Mouse (Mus musculus): ENCODE measurements around the gene Ror2.

The Ror2 gene

DNA sequence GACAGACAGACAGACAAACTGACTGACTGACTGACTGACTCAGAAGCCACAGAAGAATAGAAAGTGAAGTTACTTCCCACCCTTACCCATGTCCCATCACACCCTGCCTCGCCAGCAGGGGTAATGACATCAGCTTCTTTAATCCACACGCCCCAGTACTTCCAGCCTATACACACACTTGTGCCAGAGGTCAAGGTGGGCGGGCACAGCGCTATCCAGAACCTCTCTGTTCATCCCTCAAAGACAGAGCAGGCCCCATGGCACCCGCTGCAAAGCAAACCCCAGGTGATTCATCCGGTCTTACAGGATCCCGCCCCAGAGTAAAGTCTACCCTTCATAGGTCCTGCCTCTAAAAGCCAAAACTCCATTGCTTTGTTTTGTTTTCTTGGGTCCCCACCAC lies 53.5 kb downstream of the Ror2 start:
- no peak for DNase-seq

GRCm38 (mm10) chr13:53230446-53231161 lies 55.3 kb downstream of the Ror2 start:
- no peak for DNase-seq

DNA sequence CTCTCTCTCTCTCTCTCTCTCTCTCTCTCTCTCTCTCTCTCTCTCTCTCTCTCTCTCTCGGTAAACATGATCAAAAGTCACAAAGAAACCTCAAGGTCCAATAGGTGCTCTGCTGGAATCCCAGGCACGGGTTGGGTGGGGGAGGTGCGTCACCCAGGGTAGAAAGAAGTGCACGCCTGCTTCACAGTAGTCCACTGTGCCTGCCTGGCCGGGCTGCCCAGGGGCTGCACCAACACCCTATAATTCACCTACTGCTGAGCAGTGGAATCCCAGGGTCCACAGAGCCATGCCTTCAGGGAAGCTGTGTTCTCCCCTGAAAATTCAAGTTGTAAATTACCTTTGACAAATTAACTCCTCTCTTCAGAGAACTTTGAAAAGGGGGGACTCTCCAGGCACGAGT lies 58.9 kb downstream of the Ror2 start:
- no peak for DNase-seq

DNA sequence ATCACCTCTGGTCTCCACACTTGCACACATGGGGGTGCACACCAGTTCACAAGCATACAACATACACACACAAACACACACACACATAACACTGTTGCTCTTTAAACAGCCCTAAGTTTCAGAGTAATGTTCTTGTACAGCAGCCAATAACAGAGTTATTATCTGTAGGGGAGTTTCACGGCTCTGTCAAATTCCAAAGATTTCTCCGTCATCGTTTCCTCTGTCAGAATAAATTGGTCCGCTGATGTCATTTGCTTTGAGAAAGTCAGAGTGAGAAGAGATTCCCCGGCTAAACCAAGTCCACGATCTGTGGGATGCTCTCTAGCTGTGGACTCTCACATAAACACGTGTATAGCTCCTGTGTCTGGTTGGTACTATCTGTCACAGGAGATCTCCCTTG lies 59.5 kb downstream of the Ror2 start:
- no peak for DNase-seq

DNA sequence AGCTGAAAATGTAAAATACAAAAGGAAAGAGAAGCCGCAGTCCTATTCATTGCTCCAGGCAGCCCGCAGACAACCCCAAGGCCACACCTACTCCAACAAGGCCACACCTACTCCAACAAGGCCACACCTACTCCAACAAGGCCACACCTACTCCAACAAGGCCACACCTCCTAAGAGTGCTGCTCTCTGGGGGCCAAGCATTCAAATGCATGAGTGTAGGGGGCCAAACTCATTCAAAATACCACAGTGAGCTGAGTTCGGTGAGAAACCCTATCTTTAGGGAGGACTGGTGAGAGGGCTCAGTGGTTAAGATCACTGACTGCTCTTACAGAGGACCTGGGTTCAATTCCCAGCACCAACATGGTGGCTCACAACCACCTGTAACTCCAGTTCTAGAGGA lies 60.0 kb downstream of the Ror2 start:
- DNase-seq: no peak

DNA sequence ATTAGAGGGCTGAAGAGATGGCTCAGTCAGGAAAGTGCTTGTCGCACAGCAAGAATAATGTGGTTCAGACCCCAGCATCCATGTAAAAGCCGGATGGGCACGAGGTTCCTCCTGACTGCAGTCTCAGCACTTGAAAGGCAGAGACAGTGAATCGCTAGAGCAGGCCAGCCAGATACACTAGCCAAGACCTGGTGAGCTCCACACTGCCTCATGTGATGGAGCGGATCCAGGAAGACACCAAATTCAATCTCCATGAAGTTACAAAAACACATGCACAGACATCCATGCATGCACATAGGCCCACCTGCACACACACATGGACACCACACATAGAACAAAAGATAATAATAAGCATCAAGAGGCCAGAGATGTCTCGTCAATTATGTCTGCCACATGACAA lies 64.7 kb downstream of the Ror2 start:
- DNase-seq: no peak

DNA sequence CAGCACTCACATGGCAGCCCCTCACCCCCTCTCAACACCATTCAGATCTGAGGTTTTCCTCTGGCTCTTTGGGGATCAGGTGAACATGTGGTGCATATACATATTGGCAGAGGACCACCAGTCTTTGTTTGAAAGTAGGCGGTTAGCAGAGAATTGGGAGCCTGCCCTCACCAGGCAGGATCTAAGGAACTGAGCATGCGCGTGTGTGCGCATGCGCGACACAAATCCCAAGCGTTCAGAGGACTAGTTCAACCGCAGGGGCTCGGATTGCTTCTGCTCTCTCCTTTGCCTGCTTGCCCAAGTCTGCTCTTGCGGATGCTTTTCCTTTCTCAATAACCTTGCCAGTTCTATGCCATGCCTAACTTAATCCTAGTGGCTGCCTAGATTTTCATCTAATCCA lies 66.0 kb downstream of the Ror2 start:
- DNase-seq: no peak

DNA sequence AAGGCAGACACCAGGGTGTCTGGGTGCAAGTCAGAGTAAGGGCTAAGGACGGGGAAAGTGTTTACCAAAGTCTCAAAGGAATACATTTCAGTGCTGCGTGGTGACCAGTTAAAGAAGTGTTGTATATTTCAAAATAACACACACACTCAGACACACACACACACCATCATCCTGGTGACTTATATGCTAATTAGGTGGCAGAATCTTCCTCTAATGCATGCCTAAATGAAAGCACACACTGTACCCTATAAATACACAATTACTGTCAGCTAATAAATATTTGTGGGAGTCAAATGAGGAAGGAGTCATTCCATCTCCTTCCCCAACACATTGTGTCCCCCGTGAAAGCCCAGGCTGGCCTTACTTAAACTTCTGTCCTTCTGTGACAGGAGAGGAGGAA lies 66.5 kb downstream of the Ror2 start:
- DNase-seq: no peak

DNA sequence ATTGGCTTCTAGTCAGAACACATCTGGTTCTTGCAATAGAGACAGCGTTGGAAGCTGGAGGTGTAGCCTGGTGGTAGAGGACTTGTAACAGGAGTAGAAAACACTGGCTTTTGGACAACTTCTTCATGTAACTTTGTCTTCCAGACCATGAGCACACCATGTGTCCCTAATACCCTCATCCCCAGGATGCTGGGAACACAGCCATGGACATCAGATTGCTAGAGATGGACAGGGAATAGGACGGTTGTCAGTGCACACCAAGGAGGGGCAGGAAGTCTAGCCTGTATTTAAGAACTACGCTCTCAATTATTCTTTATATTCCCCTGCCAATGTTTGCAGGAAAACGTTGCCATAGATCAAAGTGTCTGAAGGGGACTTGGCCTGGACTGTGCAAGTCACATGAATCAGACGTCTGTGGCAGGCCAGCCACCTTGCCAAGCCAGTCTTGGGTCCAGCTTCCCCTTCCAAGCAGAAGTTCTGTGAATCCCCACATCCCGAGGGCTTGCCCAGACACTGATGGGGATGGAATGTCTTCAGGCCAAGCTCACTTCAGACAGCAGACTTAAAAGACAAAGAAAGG lies 68.4 kb downstream of the Ror2 start:
- DNase-seq: peak; percentile 21

- DNase-seq: no peak
These were observed 73.8 kb downstream of the Ror2 start for GRCm38 (mm10) chr13:53211971-53212733.

DNA sequence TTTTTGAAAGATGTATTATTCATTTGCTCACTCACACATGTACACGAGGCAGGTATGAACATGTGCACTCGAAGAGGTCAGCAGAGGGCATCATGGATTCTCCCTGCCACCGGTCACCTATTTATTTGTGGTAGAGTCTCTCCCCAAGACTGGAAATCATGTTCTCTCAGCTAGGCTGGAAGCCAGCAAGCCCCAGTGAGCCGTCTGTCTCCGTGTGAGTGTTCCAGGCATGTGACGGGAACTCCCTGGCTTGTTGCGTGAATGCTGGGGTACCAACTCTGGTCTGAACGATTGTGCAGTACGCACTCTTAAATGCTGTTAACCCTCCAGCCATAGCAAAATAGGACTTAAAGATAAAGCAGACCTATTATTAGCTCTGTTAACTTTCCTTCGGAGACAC lies 77.4 kb downstream of the Ror2 start:
- no peak for DNase-seq

DNA sequence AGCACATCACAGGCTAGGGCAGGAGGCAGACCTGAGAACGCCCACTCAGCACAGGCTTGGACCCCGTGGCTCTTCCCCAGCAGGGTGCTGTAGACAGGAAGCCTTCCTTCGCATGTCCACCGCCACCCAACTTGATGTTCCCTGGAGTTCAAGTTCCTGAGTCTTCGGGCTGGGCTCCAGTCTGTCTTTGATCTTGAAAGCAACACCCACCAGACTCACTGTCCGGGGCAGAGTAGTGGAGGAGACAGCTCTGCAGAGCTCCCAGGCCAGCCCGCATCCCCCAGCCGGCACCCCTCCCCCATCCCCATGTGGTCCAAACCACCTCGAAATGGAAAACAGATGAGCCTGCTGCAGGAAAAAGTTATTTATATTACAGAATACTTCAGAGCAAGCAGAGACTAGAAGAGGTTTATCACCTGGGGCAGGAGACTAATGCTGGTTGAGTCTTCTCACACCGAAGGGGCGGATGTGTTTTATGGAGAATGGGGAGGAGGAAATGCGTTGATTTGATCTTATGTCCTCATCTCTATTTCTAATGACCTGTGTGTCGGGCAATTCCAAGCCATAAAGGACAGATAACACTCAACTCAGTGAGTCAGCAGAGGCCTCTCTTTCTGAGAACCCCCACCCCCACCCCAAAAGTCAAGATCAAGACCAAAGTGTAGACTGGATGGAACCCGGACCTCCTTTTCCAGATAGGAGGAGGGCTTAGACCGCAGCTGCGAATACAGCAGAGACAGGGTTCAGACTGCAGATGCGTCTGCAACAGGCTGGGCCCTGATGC lies 80.6 kb downstream of the Ror2 start:
- DNase-seq: peak; percentile 8

DNA sequence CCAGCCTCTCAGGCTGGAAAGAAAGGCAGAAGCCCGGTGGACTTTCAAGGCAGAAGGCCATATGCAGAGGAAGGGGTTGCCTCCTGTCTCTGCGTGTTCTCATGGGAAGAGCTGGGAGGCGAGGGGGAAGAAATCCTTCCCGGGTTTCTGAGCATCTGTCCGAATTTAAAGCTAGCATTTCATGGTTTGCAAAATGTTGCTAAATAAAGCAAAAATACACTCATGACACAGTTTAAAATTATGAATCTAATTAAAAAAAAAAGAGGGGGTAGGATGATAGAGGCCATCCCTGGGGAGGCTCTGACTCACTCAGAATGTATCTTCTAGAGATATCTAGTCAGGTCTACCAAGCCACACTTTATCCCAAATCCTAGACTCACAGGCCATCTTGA lies 83.5 kb downstream of the Ror2 start:
- DNase-seq: no peak

DNA sequence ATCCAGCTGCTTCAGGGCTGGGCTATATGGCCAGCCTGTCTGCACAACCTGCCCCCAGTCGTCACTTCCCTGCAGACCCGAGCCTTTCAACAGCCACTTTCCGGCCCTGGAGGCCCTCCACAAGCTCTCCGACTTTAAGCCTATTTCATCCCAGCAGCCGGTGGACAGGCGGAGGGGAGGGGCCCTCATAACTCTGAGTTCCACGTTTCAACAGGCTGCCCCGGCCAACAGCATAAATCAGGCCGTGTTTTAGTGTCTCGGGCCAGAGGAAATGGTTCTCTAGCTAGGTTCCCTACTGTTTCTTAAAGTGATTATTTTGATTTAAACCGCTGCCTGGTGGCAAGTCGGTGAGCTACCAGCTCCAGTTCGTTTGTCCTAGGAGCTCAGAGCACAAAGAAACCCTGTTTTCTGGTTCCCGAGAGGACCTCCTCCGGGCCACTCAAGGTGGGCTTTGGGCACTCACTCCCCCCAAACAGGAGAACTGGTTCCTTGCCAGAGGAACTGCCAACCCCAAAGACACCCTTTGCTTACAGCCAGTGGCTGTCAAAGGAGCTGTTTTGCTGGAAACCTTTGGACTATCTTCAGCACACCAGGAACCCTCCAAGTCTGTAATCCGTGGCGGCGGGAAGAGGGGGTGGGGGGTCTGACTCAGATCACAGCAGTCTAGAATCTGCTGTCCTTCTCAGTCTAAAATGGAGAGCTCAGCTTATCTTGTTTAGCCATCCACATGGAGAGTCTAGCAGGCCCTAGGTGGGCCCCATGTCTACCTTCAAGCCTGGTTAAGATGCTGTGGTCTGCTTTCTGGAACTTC lies 84.1 kb downstream of the Ror2 start:
- peak; percentile 55 for DNase-seq

DNA sequence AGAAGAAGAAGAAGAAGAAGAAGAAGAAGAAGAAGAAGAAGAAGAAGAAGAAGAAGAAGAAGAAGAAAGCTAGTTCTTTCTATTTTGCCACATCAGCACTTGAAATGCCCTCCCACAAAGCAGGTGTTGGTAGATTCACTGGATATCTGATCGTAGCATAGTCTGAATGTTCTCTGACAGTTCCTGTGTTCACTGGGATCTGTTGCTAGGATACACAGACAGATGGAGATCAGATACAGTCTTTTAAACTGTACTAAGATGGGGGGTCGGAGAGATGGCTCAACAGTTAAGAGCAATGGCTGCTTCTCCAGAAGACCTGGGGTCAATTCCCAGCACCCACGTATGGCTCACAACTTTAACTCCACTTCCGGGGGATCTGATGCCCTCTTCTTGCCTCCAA lies 85.8 kb downstream of the Ror2 start:
- no peak for DNase-seq

DNA sequence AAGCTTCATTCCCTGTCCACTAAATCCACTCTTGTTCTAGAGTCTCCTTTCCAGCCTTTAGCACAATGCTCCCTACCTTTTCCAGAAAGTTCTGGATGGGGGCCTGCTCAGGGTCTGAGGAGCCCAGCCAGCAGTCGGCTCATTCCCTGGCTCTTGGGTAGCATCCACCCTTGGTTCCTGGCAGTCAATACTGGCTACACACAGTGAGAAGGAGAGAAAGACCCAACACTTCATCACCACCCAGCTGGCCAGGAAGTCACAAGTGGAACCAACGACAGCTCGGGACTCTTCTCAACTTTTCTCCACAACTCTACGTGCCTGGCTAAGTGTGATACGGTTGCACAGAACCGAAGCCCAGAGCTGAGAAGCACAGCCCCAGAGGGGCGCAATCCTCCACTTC lies 86.7 kb downstream of the Ror2 start:
- peak; percentile 8 for DNase-seq

DNA sequence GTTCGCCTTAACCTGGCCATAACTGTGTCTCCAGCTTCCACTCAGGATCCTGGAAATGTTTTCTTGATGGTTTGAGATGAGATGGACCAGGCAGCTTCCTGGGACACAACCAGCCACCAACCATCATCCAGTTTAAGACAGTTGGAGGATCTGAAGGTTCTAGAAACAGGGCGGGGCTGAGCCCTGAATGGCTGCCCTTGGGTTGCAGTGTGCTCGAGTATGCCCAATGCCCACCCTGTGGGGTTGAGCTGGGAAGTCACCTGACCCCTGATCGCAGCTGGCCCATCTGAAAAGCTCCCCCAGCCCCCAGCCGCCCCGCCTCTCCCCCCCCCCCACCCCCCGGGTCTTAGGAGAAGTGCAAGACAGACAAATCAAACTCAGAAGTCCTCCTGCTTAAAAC lies 89.2 kb downstream of the Ror2 start:
- no peak for DNase-seq

DNA sequence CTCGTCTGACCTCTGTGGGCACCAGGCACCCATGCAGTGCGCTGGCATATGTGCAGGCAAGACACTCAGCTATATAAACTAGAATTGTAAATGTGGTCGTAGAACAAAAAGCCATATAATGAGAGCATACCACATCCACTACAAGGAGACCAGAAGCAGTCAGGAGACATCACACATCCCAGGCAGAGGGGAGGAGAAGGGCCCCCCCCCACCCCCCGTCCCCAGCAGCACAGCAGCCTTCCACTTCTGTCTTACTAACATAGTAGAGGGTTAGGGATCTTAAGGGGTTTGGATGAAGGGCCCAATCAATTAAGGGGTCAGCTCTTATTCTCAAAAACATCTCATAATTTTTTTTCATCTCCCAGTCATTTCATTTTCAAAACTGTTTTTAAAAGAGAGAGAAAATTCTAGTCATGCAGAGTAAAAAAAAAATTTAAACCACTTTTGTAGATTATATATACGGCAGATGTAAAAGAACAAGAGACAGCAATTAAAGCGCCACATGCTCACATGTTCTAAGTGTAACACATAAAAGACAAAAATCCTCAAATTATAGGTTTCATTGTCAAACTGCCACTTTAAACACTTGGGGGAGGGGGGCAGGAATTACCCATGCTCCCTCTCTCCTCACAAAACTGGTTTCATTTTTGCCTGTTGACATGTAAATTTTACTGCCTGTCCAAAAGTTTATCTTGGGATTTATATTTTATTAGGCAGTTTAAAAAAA lies 89.8 kb downstream of the Ror2 start:
- no peak for DNase-seq

DNA sequence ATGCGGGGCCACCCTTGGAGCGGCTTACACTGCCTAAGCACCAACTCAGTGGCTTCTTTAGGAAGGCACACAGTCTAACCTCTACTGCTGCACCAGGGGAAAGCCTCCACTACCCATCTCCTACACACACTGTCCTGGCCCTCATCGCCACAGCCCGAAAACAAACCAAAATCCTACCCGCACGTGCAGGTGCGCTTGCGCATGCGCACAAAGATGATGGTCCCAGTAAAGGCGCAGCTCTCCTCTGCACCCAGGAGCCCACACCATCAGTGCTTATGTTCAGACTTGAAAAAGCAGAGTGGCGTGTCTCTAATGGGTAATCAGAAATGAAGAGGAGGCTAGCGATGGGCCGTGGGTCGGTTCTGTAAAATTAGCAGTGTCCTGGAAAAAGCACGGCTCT lies 91.6 kb downstream of the Ror2 start:
- no peak for DNase-seq

- DNase-seq: no peak
These were observed 92.2 kb downstream of the Ror2 start for GRCm38 (mm10) chr13:53193713-53194112.

- DNase-seq: no peak
These were observed 93.6 kb downstream of the Ror2 start for GRCm38 (mm10) chr13:53192286-53192685.

DNA sequence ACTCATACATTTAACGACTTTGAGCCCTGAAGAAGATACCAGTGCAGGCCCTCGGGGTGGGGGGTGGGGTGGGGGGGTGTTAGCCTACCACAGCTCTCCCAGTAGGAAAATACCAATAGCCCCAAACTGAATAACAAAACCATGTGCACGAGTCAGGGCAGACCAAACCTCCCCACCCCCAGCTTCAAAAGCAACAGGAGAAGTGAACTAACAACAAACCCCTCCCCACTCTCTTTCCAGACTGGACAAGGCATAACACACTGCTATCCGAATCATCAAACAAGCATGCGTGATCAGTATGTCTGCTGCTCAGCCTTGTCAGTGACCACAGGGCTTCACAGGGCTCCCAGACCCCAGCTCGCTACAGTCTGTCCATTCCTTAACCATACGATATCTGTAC lies 94.3 kb downstream of the Ror2 start:
- DNase-seq: no peak

Measured in lung, postnatal 36 days (tissue).